In genomic region chr12:76265001-76265400, GRCm38 (mm10) we compare ENCODE assay signal across 23 mouse cellular contexts. TPM values are rescaled to one million over a fixed set of nuclear protein-coding genes. Genes with fewer than 3 reads are reported as not detected.
A peak's percentile ranks its signal among the peaks of the same experiment; 100 is the strongest.
DNase-seq lines count a peak whose midpoint lies in the region; ATAC-seq and TF ChIP-seq lines count a peak whose summit lies in the region.
"Had no signal": no experiment of that assay in that cellular context is flagged by ENCODE, and none has a peak within 500 bp of the region (broad histone marks: within the 10 kb centered on the region; RNA-seq: fewer than 3 reads in every experiment).

No protein-coding gene starts in this region.

- H3K4me2 ChIP-seq in liver, postnatal 0 days (ENCODE audit: low read depth, low read length), result 0 out of 2 replicates have a peak overlapping the region, but pooled peaks have one; percentile 9
- H3K4me2 ChIP-seq in liver, embryonic 12.5 days, result no peak overlapping the region
- H3K4me2 ChIP-seq in CH12.LX (ENCODE audit: insufficient read depth, low read depth, poor library complexity, severe bottlenecking), result peak overlapping the region; percentile 27; the same call in 1 of the 2 replicates
- H3K4me2 ChIP-seq in hindbrain, embryonic 16.5 days (ENCODE audit: low read length), result no peak overlapping the region
- no peak overlapping the region for H3K4me2 ChIP-seq in kidney, embryonic 16.5 days (replicated peaks; ENCODE audit: low read depth, low read length)
- no peak overlapping the region for H3K4me2 ChIP-seq in kidney, embryonic 14.5 days (replicated peaks; ENCODE audit: low read depth, low read length)
- H3K4me2 ChIP-seq: liver, embryonic 13.5 days; midbrain, embryonic 12.5 days had no signal

- peak overlapping the region; percentile 4; the same call in 1 of the 2 replicates for H3K4me3 ChIP-seq in gastrocnemius, adult 2 months
- no peak overlapping the region for H3K4me3 ChIP-seq in liver, postnatal 0 days (ENCODE audit: low read depth, low read length)
- no peak overlapping the region for H3K4me3 ChIP-seq in liver, embryonic 12.5 days
- H3K4me3 ChIP-seq in CH12.LX (replicated peaks in 1 of 3; ENCODE audit: low read depth in 2 of 3, low read length in 2 of 3, poor library complexity in 1 of 3), result no peak overlapping the region
- H3K4me3 ChIP-seq in hindbrain, embryonic 16.5 days (ENCODE audit: low read length), result no peak overlapping the region
- H3K4me3 ChIP-seq in kidney, embryonic 16.5 days (ENCODE audit: low read length), result no peak overlapping the region
- no peak overlapping the region for H3K4me3 ChIP-seq in kidney, embryonic 14.5 days (ENCODE audit: low read length)
- H3K4me3 ChIP-seq: erythroblast, embryonic 14.5 days; liver, embryonic 13.5 days; midbrain, embryonic 12.5 days had no signal

- 46% methylated on average over 6 of the region's 6 CpGs for WGBS in liver, postnatal 0 days (ENCODE audit: insufficient replicate concordance)
- 47% methylated on average over 6 of the region's 6 CpGs for WGBS in liver, embryonic 12.5 days (ENCODE audit: insufficient replicate concordance)
- WGBS in hindbrain, embryonic 16.5 days, result 79% methylated on average over 6 of the region's 6 CpGs
- WGBS in kidney, embryonic 16.5 days, result 78% methylated on average over 6 of the region's 6 CpGs
- 80% methylated on average over 6 of the region's 6 CpGs for WGBS in kidney, embryonic 14.5 days

- TF ChIP-seq CTCF in gastrocnemius, adult 2 months (IDR thresholded peaks at IDR 0.05), result no peak
- TF ChIP-seq CTCF in liver, postnatal 0 days (IDR thresholded peaks at IDR 0.05; ENCODE audit: low read depth), result no peak
- TF ChIP-seq CTCF in CH12.LX (conservative IDR thresholded peaks at IDR 0.05 in 1 of 2, IDR thresholded peaks at IDR 0.05 in 1 of 2; ENCODE audit: low read depth in 2 of 2, low read length in 2 of 2), result no peak

- H3K4me1 ChIP-seq in liver, postnatal 0 days (ENCODE audit: insufficient read depth), result peaks cover 25% of the 10 kb centered on the region
- H3K4me1 ChIP-seq in liver, embryonic 12.5 days, result peaks cover 50% of the 10 kb centered on the region
- H3K4me1 ChIP-seq in CH12.LX (ENCODE audit: control insufficient read depth in 1 of 2, insufficient read depth in 2 of 2), result peaks cover 2 to 32% of the 10 kb centered on the region in 2 experiments; a peak in 2 of 4 replicates
- no peaks in the 10 kb centered on the region for H3K4me1 ChIP-seq in hindbrain, embryonic 16.5 days (ENCODE audit: control insufficient read depth, insufficient read depth, low read depth, low read length)
- H3K4me1 ChIP-seq in kidney, embryonic 16.5 days (ENCODE audit: insufficient read depth, low read length), result no peaks in the 10 kb centered on the region
- no peaks in the 10 kb centered on the region for H3K4me1 ChIP-seq in kidney, embryonic 14.5 days (ENCODE audit: control insufficient read depth, insufficient read depth, low read length)
- H3K4me1 ChIP-seq: midbrain, embryonic 12.5 days had no signal

- H3K27ac ChIP-seq in gastrocnemius, adult 2 months, result peak overlapping the region; percentile 74
- peak overlapping the region; percentile 44; the same call in 1 of the 2 replicates for H3K27ac ChIP-seq in liver, postnatal 0 days (ENCODE audit: low read depth)
- H3K27ac ChIP-seq in liver, embryonic 12.5 days, result no peak overlapping the region
- H3K27ac ChIP-seq in CH12.LX (ENCODE audit: insufficient read depth, low read depth), result peak overlapping the region; percentile 35; the same call in 1 of the 2 replicates
- H3K27ac ChIP-seq in hindbrain, embryonic 16.5 days (ENCODE audit: low read depth, low read length), result peak overlapping the region; percentile 67
- H3K27ac ChIP-seq in kidney, embryonic 16.5 days (ENCODE audit: low read length), result no peak overlapping the region
- H3K27ac ChIP-seq in kidney, embryonic 14.5 days (ENCODE audit: low read depth, low read length), result no peak overlapping the region
- H3K27ac ChIP-seq: liver, embryonic 13.5 days; midbrain, embryonic 12.5 days had no signal

- intact Hi-C loops in gastrocnemius, adult 2 months (cut with DNase I), result no loop called here
- intact Hi-C loops in gastrocnemius, postnatal 36 days (cut with DNase I), result loop anchor here (10.0 kb wide), 1 partner anchor 210 kb away; no protein-coding TSS in a partner anchor

- dilution Hi-C loops in CH12.LX (cut with MboI; ENCODE audit: extremely low pct_ligation_motif_present, extremely low pct_unique_long_range_greater_than_20kb, low sequenced_read_pairs), result no loop called here

- peaks cover 91% of the 10 kb centered on the region for H3K79me2 ChIP-seq in CH12.LX (replicated peaks; ENCODE audit: control insufficient read depth, extremely low read depth, insufficient read depth, poor library complexity, severe bottlenecking)

- no peak for ATAC-seq in liver, postnatal 0 days
- ATAC-seq in liver, embryonic 12.5 days, result no peak
- no peak for ATAC-seq in hindbrain, embryonic 16.5 days
- no peak for ATAC-seq in kidney, embryonic 16.5 days (ENCODE audit: low FRiP score, low TSS enrichment)
- no peak for ATAC-seq in kidney, embryonic 14.5 days (ENCODE audit: low FRiP score, low TSS enrichment)

- TF ChIP-seq POLR2A in CH12.LX (IDR thresholded peaks at IDR 0.05; ENCODE audit: low read depth, low read length), result no peak

- H3K9ac ChIP-seq in liver, postnatal 0 days (replicated peaks), result no peak overlapping the region; the same call in 1 of the 2 replicates
- no peak overlapping the region for H3K9ac ChIP-seq in liver, embryonic 12.5 days
- H3K9ac ChIP-seq in CH12.LX (ENCODE audit: insufficient read depth, low read depth), result no peak overlapping the region
- no peak overlapping the region for H3K9ac ChIP-seq in hindbrain, embryonic 16.5 days (ENCODE audit: low read depth, low read length)
- H3K9ac ChIP-seq in kidney, embryonic 16.5 days (replicated peaks; ENCODE audit: low read length), result no peak overlapping the region
- no peak overlapping the region for H3K9ac ChIP-seq in kidney, embryonic 14.5 days (ENCODE audit: low read depth, low read length)
- H3K9ac ChIP-seq: liver, embryonic 13.5 days; midbrain, embryonic 12.5 days had no signal

- H3K27me3 ChIP-seq in liver, postnatal 0 days (ENCODE audit: insufficient read depth, low read length), result no peaks in the 10 kb centered on the region
- H3K27me3 ChIP-seq in liver, embryonic 12.5 days (replicated peaks), result no peaks in the 10 kb centered on the region
- H3K27me3 ChIP-seq in CH12.LX (replicated peaks), result no peaks in the 10 kb centered on the region
- no peaks in the 10 kb centered on the region for H3K27me3 ChIP-seq in hindbrain, embryonic 16.5 days (replicated peaks; ENCODE audit: control insufficient read depth, insufficient read depth, low read length)
- H3K27me3 ChIP-seq in kidney, embryonic 16.5 days (ENCODE audit: insufficient read depth, low read length), result no peaks in the 10 kb centered on the region
- H3K27me3 ChIP-seq in kidney, embryonic 14.5 days (ENCODE audit: control insufficient read depth, insufficient read depth, low read length), result no peaks in the 10 kb centered on the region
- H3K27me3 ChIP-seq: liver, embryonic 13.5 days; midbrain, embryonic 12.5 days had no signal

- no peak for DNase-seq in gastrocnemius, adult 2 months
- DNase-seq in gastrocnemius, postnatal 36 days, result no peak
- DNase-seq in liver, postnatal 0 days, result no peak
- DNase-seq in CH12.LX (ENCODE audit: extremely low read depth), result no peak
- DNase-seq: kidney, adult 8-10 months; liver, embryonic 13.5 days had no signal

- H3K36me3 ChIP-seq in liver, postnatal 0 days (replicated peaks; ENCODE audit: insufficient read depth, low read length), result peaks cover 2% of the 10 kb centered on the region; the same call in 1 of the 2 replicates
- H3K36me3 ChIP-seq in liver, embryonic 12.5 days, result peaks cover 58% of the 10 kb centered on the region
- peaks cover 19 to 78% of the 10 kb centered on the region in 2 experiments for H3K36me3 ChIP-seq in CH12.LX (replicated peaks in 1 of 2; ENCODE audit: control insufficient read depth in 1 of 2, insufficient read depth in 1 of 2, low read length in 1 of 2)
- no peaks in the 10 kb centered on the region for H3K36me3 ChIP-seq in hindbrain, embryonic 16.5 days (ENCODE audit: control insufficient read depth, insufficient read depth, low read length)
- H3K36me3 ChIP-seq in kidney, embryonic 16.5 days (ENCODE audit: insufficient read depth, low read length), result 0 out of 2 replicates have a peak, but pooled peaks cover 4% of the 10 kb centered on the region
- H3K36me3 ChIP-seq in kidney, embryonic 14.5 days (ENCODE audit: control insufficient read depth, insufficient read depth, low read length), result no peaks in the 10 kb centered on the region
- H3K36me3 ChIP-seq: midbrain, embryonic 12.5 days had no signal

- no peak for TF ChIP-seq EP300 in liver, postnatal 0 days (IDR thresholded peaks at IDR 0.05; ENCODE audit: low read depth)
- no peak for TF ChIP-seq EP300 in CH12.LX (IDR thresholded peaks at IDR 0.05; ENCODE audit: low read length)

- H3K9me3 ChIP-seq in liver, postnatal 0 days (ENCODE audit: low read length), result no peaks in the 10 kb centered on the region
- H3K9me3 ChIP-seq in liver, embryonic 12.5 days (replicated peaks), result no peaks in the 10 kb centered on the region
- no peaks in the 10 kb centered on the region for H3K9me3 ChIP-seq in CH12.LX (replicated peaks; ENCODE audit: low read length)
- no peaks in the 10 kb centered on the region for H3K9me3 ChIP-seq in hindbrain, embryonic 16.5 days (ENCODE audit: control insufficient read depth, low read length)
- H3K9me3 ChIP-seq in kidney, embryonic 16.5 days (ENCODE audit: low read length), result no peaks in the 10 kb centered on the region
- no peaks in the 10 kb centered on the region for H3K9me3 ChIP-seq in kidney, embryonic 14.5 days (ENCODE audit: control insufficient read depth, low read length)
- H3K9me3 ChIP-seq: liver, embryonic 13.5 days; midbrain, embryonic 12.5 days had no signal

- in situ Hi-C loops in CH12.LX (cut with MboI; ENCODE audit: low pct_ligation_motif_present, low pct_unique_long_range_greater_than_20kb, low sequenced_read_pairs), result loop anchor here (10.0 kb wide), 1 partner anchor 70 kb away; no protein-coding TSS in a partner anchor

- TF ChIP-seq RAD21 in CH12.LX (IDR thresholded peaks at IDR 0.05; ENCODE audit: low read depth, low read length), result no peak

RNA-seq across cellular contexts. Expression of gene Mthfd1, which starts 9.9 kb away (rescaled TPM):
- 10 to 100 TPM; 30.1 to 37.8 TPM for total RNA-seq in gastrocnemius, adult 2 months (2021)
- 10 to 100 TPM; 28.8 to 34.5 TPM for total RNA-seq in gastrocnemius, postnatal 36 days (2021)
- 62.6 and 63.0 TPM in 2 replicates for polyA plus RNA-seq in liver, postnatal 0 days (2015; fragmentation: Nextera tagmentation; extraction: Ambion mirVana)
- polyA plus RNA-seq in liver, embryonic 12.5 days (2016; fragmentation: Nextera tagmentation; extraction: Ambion mirVana), result 135 and 142 TPM in 2 replicates
- total RNA-seq in CH12.LX (2012; rRNA removed) (110 and 144 TPM in 2 replicates), CH12.LX (2014; rRNA removed) (112 and 126 TPM in 2 replicates)
- polyA plus RNA-seq in CH12.LX (2012; ENCODE audit: insufficient read length, low read depth), result 133 and 140 TPM in 2 replicates
- polyA plus RNA-seq in hindbrain, embryonic 16.5 days (2015; fragmentation: Nextera tagmentation; extraction: Ambion mirVana), result 37.8 and 38.9 TPM in 2 replicates
- polyA plus RNA-seq in kidney, embryonic 16.5 days (2015; fragmentation: Nextera tagmentation; extraction: Ambion mirVana), result 119 and 127 TPM in 2 replicates
- polyA plus RNA-seq in kidney, embryonic 14.5 days (2014; fragmentation: Nextera tagmentation; extraction: Ambion mirVana), result 58.1 and 102 TPM in 2 replicates

RNA-seq across cellular contexts. Expression of gene Tex21, which starts 18.5 kb away (rescaled TPM):
- total RNA-seq in gastrocnemius, adult 2 months (2021), result not detected
- not detected for total RNA-seq in gastrocnemius, postnatal 36 days (2021)
- 0.08 TPM in 1 of 2 replicates, not detected in the other for polyA plus RNA-seq in liver, postnatal 0 days (2015; fragmentation: Nextera tagmentation; extraction: Ambion mirVana)
- 0.25 TPM in 1 of 2 replicates, not detected in the other for polyA plus RNA-seq in liver, embryonic 12.5 days (2016; fragmentation: Nextera tagmentation; extraction: Ambion mirVana)
- 0.25 and 0.42 TPM in 2 replicates for total RNA-seq in CH12.LX (2012; rRNA removed)
- 0.11 TPM in 1 of 2 replicates, not detected in the other for total RNA-seq in CH12.LX (2014; rRNA removed)
- 0.15 and 0.29 TPM in 2 replicates for polyA plus RNA-seq in CH12.LX (2012; ENCODE audit: insufficient read length, low read depth)
- polyA plus RNA-seq in hindbrain, embryonic 16.5 days (2015; fragmentation: Nextera tagmentation; extraction: Ambion mirVana), result not detected in 2 replicates
- polyA plus RNA-seq in kidney, embryonic 16.5 days (2015; fragmentation: Nextera tagmentation; extraction: Ambion mirVana), result 0.10 TPM in 1 of 2 replicates, not detected in the other
- not detected in 2 replicates for polyA plus RNA-seq in kidney, embryonic 14.5 days (2014; fragmentation: Nextera tagmentation; extraction: Ambion mirVana)
- total RNA-seq: gastrocnemius, adult 8-10 months; heart, adult 8-10 months; layer of hippocampus, postnatal 36 days; left cerebral cortex, postnatal 36 days had no signal
- polyA plus RNA-seq: C2C12; erythroblast, embryonic 14.5 days; heart, embryonic 16.5 days; large intestine, adult 2 months; lung, postnatal 0 days; midbrain, embryonic 12.5 days; small intestine, adult 2 months; stomach, embryonic 14.5 days; thymus, postnatal 0 days had no signal

RNA-seq across cellular contexts. Expression of gene Akap5, which starts 59.7 kb away (rescaled TPM):
- under 1 TPM; 0.31 to 0.48 TPM for total RNA-seq in gastrocnemius, adult 2 months (2021)
- under 1 TPM; 0.22 to 0.84 TPM for total RNA-seq in gastrocnemius, postnatal 36 days (2021)
- 0.20 and 0.22 TPM in 2 replicates for polyA plus RNA-seq in liver, postnatal 0 days (2015; fragmentation: Nextera tagmentation; extraction: Ambion mirVana)
- 0.98 and 1.0 TPM in 2 replicates for polyA plus RNA-seq in liver, embryonic 12.5 days (2016; fragmentation: Nextera tagmentation; extraction: Ambion mirVana)
- total RNA-seq in CH12.LX (2012; rRNA removed), result 0.38 and 0.67 TPM in 2 replicates
- total RNA-seq in CH12.LX (2014; rRNA removed), result 0.27 and 0.32 TPM in 2 replicates
- 0.76 and 0.89 TPM in 2 replicates for polyA plus RNA-seq in CH12.LX (2012; ENCODE audit: insufficient read length, low read depth)
- polyA plus RNA-seq in hindbrain, embryonic 16.5 days (2015; fragmentation: Nextera tagmentation; extraction: Ambion mirVana), result 12.3 and 13.8 TPM in 2 replicates
- polyA plus RNA-seq in kidney, embryonic 16.5 days (2015; fragmentation: Nextera tagmentation; extraction: Ambion mirVana), result 1.4 and 1.9 TPM in 2 replicates
- polyA plus RNA-seq in kidney, embryonic 14.5 days (2014; fragmentation: Nextera tagmentation; extraction: Ambion mirVana), result 0.96 and 1.7 TPM in 2 replicates

Comparison
In these comparisons a context has a peak if more than half of its experiments do, and no peak if none do; other contexts are left out.
1. H3K27ac ChIP-seq: peak in gastrocnemius, adult 2 months (single experiment), liver, postnatal 0 days (single experiment), CH12.LX (single experiment) and hindbrain, embryonic 16.5 days (single experiment); none in liver, embryonic 12.5 days (single experiment), kidney, embryonic 16.5 days (single experiment) and kidney, embryonic 14.5 days (single experiment).
2. H3K4me2 ChIP-seq: peak in liver, postnatal 0 days (single experiment) and CH12.LX (single experiment); none in liver, embryonic 12.5 days (single experiment), hindbrain, embryonic 16.5 days (single experiment), kidney, embryonic 16.5 days (single experiment) and kidney, embryonic 14.5 days (single experiment).